Mouse (Mus musculus): ENCODE results near the gene Spp2.

Spp2 gene

GRCm38 (mm10) chr1:88466325-88467064 lies 59.7 kb downstream of the Spp2 start:
- DNase-seq (ENCODE audit: low spot score in 2 of 2) = no peak

- no peak for DNase-seq (ENCODE audit: low spot score in 2 of 2)
Measured at GRCm38 (mm10) chr1:88467866-88468265, 61.1 kb downstream of the Spp2 start.

GRCm38 (mm10) chr1:88468335-88468734 lies 61.6 kb downstream of the Spp2 start:
- no peak for DNase-seq (ENCODE audit: low spot score in 2 of 2)

- DNase-seq (ENCODE audit: low spot score in 2 of 2) = no peak
Measured at GRCm38 (mm10) chr1:88469746-88470145, 63.0 kb downstream of the Spp2 start.

- no peak for DNase-seq (ENCODE audit: low spot score in 2 of 2)
Measured at GRCm38 (mm10) chr1:88472258-88472657, 65.5 kb downstream of the Spp2 start.

GRCm38 (mm10) chr1:88473899-88474298 lies 67.1 kb downstream of the Spp2 start:
- no peak for DNase-seq (ENCODE audit: low spot score in 2 of 2)

GRCm38 (mm10) chr1:88474598-88474997 lies 67.8 kb downstream of the Spp2 start:
- DNase-seq (ENCODE audit: low spot score in 2 of 2) = no peak

- no peak for DNase-seq (ENCODE audit: low spot score in 2 of 2)
Measured at GRCm38 (mm10) chr1:88475502-88475953, 68.8 kb downstream of the Spp2 start.

Measured in cerebellum, postnatal 4 days (tissue).